Mouse (Mus musculus) layer of hippocampus, adult 2 months (tissue): ENCODE measurements at regions not wholly inside any gene's neighbourhood (a gene's known extent, or its start where the extent isn't known, plus 50 kb on each side); places are given as distances from the start of the nearest gene placed in this dataset.
A peak's percentile ranks its signal among the peaks of the same experiment; 100 is the strongest.
"Not testable (repeated sequence)": the region's sequence is repeated elsewhere in the genome, so short reads cannot be mapped to it uniquely, and the experiment has no call there.

Source experiments
- DNase-seq, 2 experiments: peaks; one replicate each; pipeline ENCODE4 v3.0.0; 2022; ENCODE audit warnings: low spot score in 2 of 2
- H3K27ac ChIP-seq: fragments of 200-600 bp; 2 replicates; pipeline ENCODE4 v1.8.1; 2022
- H3K4me3 ChIP-seq: fragments of 200-600 bp; 2 replicates; pipeline ENCODE4 v1.8.1; 2022; ENCODE audit warnings: mild to moderate bottlenecking
- CTCF ChIP-seq: fragments of 200-600 bp; conservative IDR thresholded peaks from 2 replicates; pipeline ENCODE4 v1.8.1; 2022; ENCODE audit warnings: antibody characterized with exemption, mild to moderate bottlenecking, moderate library complexity

DNA sequence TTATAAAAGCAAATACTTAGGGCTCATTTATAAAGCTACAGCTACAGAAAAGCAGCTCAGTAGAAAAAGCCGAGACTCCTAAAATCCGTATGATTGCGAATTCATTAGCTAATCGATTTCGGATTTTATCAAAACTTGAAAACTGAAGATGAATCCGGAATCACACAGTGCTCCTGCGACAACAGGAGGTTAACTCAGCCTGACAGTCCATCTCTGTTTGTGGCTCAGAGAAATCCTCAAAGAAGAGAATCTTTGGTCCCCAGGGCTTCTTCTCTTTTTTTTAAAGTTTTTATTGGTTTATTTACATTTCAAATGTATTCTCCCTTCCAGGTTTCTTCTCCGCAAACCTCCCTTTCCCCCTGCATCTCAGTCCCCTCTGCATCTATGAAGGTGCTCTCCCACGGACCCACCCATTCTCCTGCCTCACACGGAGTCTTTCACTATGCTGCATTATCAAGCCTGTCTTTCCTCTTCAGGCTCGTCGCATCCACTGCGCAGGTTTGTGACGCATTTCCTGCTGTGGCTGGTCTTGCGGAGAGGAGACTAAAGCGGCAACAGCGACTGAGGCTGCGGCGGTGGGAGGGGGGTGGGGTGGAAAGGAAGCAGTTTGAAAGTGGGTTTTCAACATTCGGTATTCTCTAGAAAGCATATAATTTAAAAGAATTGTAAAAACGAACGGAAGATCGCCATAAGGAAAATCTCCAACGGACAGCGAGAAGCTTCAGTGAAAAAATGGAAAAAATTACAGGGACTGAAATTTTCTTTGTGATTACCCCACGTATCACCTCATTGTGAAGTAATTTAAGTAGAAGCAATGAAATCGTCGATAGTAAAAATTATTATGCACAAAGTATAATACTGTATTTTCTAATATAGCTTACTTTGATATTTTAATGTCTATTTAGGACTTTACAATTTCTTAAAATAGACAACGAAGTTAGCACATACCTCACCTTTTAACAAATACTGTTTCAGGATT is 482.5 kb upstream of the Snrpn start:
- peak; percentile 40 to 42 for DNase-seq
- peak overlapping the region; percentile 43 for H3K4me3 ChIP-seq
- H3K27ac ChIP-seq: not testable (repeated sequence)

DNA sequence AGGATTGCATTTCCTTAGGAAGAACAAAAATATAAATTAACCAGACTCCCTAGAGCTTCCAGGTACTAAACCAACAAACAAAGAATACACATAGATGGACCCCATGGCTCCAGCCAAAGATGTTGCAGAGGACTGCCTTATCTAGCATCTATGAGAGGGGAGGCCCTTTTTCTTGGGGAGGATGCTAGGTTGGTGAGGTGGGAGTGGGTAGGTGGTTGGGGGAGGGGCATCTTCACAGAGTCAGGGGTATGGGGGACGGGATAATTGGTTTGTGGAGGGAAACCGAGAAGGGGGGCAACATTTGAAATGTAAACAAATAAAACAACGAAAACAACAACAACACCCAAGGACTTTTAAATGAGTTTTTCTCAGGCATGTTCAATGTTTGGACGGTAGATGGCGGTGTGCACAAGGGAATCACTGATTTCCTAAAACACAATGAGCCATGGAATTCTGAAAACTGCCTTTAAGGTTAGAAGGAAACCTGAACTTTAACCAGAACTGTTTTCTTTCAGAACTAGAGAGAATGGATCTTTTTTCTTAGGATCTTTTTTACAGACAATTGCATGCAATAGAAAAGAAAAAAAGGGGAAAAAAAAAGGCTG is 477.2 kb upstream of the Snrpn start:
- not testable (repeated sequence) for H3K27ac ChIP-seq, DNase-seq, H3K4me3 ChIP-seq
- peak; percentile 59 for TF ChIP-seq CTCF
